Mouse (Mus musculus) 3134 (cell line): ENCODE measurements around the gene Arhgef25.
A peak's percentile ranks its signal among the peaks of the same experiment; 100 is the strongest.
"Not testable (repeated sequence)": the region's sequence is repeated elsewhere in the genome, so short reads cannot be mapped to it uniquely, and the experiment has no call there.

Experiments used
- DNase-seq: peaks from one replicate; pipeline ENCODE4 v3.0.0-alpha.2; 2011; ENCODE audit warnings: low spot score; ENCODE audit not compliant: insufficient read length; ENCODE audit errors: extremely low read depth

Arhgef25 gene

GRCm38 (mm10) chr10:127205373-127205772 lies 15.5 kb upstream of the Arhgef25 start:
- DNase-seq, result no peak

DNA sequence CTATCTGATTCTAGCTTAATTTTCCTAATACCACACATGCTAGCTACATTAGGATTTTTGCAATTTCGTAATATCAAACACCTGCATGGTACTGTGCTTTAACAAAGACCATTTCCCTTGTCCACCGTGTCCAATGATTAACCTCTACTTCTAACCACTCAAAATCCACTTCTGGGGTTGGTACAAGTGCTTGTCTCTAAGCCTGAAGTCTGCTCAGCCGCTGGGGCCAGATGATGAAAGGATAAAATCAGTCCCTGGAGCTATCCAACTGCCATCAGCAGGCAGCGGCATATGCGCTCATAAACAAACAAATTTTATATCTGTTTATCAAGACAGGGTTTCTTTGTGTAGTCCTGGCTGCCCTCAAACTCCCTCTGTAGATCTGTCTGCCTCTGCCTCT lies 14.7 kb upstream of the Arhgef25 start:
- DNase-seq, result no peak

DNA sequence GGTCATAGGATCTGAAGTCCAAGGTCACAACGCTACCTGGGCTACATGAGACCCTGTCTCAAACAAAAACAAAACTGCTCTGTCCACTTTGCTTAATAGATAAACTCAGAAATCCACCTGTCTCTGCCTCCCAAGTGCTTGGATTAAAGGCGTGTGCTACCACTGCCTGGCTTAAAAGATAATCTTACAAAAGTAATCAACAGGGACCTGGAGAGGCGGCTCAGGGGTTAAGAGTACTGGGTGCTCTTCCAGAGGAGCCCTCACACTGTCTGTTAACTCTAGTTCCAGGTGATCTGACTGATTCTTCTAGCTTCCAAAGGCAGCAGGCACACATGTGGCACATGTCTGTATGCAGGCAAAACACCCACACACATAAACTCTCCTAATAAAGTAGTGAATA lies 13.2 kb upstream of the Arhgef25 start:
- DNase-seq, result no peak

GRCm38 (mm10) chr10:127200279-127200678 lies 10.4 kb upstream of the Arhgef25 start:
- DNase-seq, result no peak

DNA sequence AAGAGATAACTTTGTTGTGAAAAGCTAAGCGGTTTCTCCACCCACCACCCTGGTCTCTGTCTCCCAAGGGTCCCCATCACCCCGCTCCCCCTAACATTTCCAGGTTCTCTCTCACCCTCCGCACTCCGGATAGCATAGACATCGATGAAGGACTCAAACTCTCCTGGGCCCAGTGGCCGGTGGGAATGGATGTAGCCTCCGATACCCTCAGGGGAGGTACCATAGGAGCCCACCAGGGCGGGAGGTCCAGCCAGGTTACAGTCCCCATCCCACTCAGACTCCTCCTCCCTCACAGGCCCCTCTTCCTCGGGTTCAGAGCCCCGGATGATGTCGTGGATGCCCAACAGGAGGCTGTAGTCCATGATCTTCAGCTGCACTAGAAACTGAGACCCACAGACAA lies 9.6 kb upstream of the Arhgef25 start:
- no peak for DNase-seq

GRCm38 (mm10) chr10:127199068-127199467 lies 9.2 kb upstream of the Arhgef25 start:
- DNase-seq, result no peak

- DNase-seq, result no peak
Observed at GRCm38 (mm10) chr10:127198492-127198891, 8.6 kb upstream of the Arhgef25 start.

- no peak for DNase-seq
Observed at GRCm38 (mm10) chr10:127197505-127198110, 7.7 kb upstream of the Arhgef25 start.

- no peak for DNase-seq
Observed at GRCm38 (mm10) chr10:127197104-127197503, 7.2 kb upstream of the Arhgef25 start.

DNA sequence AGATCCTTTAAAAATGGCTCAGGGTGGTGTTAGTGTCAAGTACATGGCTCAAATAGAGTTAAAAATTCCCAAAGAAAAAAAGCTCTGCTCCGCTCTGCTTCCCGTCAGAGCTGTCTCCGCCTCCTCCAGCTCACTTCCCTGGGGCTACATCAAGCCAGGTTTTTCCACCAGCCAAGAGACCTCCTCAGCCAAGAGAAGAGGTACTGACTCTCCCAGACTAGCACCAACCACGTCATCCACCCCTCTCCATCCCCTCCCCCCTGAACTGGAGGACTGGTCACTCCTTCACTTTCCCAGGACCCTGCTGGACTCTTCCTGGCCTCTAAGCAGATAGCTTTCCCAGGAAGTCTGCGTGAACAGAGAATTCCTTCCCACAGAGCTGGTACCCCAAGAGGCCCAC lies 6.5 kb upstream of the Arhgef25 start:
- DNase-seq, result peak; percentile 56

GRCm38 (mm10) chr10:127195328-127196129 lies 5.6 kb upstream of the Arhgef25 start, which contains the start of gene Dtx3:
TSS of gene Dtx3 (minus strand) at chr10:127195728.
- DNase-seq, result peak; percentile 73

GRCm38 (mm10) chr10:127194428-127195327 lies 4.8 kb upstream of the Arhgef25 start:
- DNase-seq, result peak; percentile 77

DNA sequence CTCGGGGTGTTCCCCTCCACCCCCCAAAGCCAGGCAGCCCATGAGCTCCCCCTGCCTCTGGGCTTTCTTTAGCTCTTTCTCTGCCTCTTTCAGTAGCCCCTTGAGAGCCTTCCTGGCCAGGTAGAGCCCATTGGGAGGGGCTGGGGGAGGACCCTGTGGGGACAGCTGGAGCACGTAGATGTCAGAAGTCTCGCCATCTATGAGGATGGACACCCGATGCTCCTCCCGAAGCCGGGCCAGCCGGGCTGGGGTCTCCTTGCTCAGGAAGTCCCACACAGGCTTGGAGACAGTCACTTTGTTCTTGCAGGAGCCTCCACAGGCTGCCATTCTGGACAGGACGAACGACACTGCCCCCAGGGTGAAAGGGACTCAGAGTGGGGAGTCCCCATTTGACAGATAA lies 3.1 kb upstream of the Arhgef25 start:
- no peak for DNase-seq

- DNase-seq, result not testable (repeated sequence)
Observed at GRCm38 (mm10) chr10:127192057-127192328, 2.1 kb upstream of the Arhgef25 start.

- no peak for DNase-seq
Observed at GRCm38 (mm10) chr10:127191191-127192056, 1.5 kb upstream of the Arhgef25 start.

DNA sequence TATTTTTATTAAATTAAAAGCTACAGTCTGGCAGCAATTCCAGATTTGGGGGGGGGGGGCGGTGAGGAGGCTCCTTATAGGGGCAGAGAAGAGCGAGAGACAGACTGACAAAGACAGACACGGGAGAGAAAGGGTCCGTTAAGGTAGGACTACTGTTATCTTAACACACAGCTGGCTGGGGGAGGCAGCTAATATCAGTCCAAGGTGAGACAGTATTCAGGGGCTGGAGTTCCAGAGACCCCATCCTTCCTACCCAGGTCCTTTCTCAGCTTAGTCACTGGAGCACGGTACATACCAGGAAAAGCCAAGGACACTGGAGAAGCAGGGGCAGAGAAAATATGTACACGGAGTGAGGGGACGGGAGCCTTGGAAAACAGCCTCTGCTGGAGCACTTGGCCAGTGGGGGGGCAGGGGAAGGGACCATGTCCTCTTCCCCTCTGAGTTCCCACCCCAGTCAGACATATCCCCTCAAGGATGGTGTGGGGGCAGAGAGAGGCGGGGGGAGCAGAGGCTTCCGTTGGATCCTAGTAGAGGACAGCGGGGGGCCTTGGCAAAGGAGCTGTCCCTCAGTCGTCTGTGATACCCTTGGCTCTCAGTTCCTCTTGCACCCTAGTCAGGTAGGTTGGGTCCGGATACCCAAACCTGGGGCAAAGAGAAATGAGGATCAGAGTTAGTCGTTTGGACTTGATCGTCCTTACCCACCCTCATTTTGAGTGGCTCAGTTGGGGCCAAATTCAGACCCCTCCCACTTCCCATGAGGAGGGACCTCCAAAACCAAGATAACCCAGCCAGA lies 711 bp upstream of the Arhgef25 start:
- DNase-seq, result no peak

DNA sequence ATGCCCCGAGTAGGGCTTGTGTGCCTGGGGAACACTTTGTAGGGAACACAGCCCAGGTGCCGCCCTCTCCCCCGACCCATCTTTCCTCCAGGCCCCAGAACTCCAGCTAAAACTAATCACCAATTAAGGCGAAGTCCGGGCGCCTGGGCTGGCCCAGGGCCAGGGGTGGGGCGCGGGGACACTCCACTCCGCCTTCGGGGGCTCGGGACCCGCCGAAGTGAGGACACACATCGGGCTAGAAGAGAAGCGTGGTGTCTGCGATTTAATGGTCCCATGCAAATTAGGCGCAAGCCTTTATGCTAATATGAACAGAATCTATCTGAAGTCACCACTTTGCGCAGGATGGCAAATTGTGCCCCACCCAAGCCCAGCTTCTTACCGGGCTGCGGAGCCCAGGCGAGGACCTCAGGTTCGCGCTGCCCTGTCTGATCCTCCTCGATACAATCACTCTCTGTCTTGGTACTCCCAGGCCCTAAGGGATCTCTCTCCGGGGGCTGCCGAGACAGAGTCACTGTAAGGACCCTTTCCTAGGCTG lies 700 bp downstream of the Arhgef25 start:
- no peak for DNase-seq

GRCm38 (mm10) chr10:127188465-127189115 lies 1.3 kb downstream of the Arhgef25 start:
- peak; percentile 87 for DNase-seq

GRCm38 (mm10) chr10:127188079-127188453 lies 1.8 kb downstream of the Arhgef25 start:
- DNase-seq, result no peak
